ENCODE assay signal across 9 mouse cellular contexts in genomic region chr3:85482636-85483035, GRCm38 (mm10).
DNase-seq lines count a peak whose midpoint lies in the region; ATAC-seq and TF ChIP-seq lines count a peak whose summit lies in the region.
"Had no signal": no experiment of that assay in that cellular context is flagged by ENCODE, and none has a peak within 500 bp of the region (broad histone marks: within the 10 kb centered on the region; RNA-seq: fewer than 3 reads in every experiment).

No protein-coding gene starts in this region.

- H3K36me3 ChIP-seq in heart, postnatal 0 days (replicated peaks; ENCODE audit: control insufficient read depth, insufficient read depth, low read length): no peaks in the 10 kb centered on the region
- no peaks in the 10 kb centered on the region for H3K36me3 ChIP-seq in hindbrain, postnatal 0 days (ENCODE audit: insufficient read depth, low read length)
- H3K36me3 ChIP-seq: limb, embryonic 13.5 days had no signal

- no peaks in the 10 kb centered on the region for H3K27me3 ChIP-seq in heart, postnatal 0 days (ENCODE audit: control insufficient read depth, insufficient read depth, low read length)
- no peaks in the 10 kb centered on the region for H3K27me3 ChIP-seq in hindbrain, postnatal 0 days (ENCODE audit: insufficient read depth, low read length)
- H3K27me3 ChIP-seq: limb, embryonic 13.5 days had no signal

- whole genome bisulfite sequencing in heart, postnatal 0 days: 51% methylated on average over 5 of the region's 5 CpGs
- WGBS in lung, adult 2 months: 36% methylated on average over 5 of the region's 5 CpGs
- 54% methylated on average over 5 of the region's 5 CpGs for WGBS in hindbrain, postnatal 0 days

- no peaks in the 10 kb centered on the region for H3K4me1 ChIP-seq in heart, postnatal 0 days (ENCODE audit: control insufficient read depth, insufficient read depth)
- H3K4me1 ChIP-seq in lung, adult 2 months (ENCODE audit: control insufficient read depth, insufficient read depth, low read length): no peaks in the 10 kb centered on the region
- H3K4me1 ChIP-seq in hindbrain, postnatal 0 days (ENCODE audit: insufficient read depth, low read length): no peaks in the 10 kb centered on the region
- H3K4me1 ChIP-seq: limb, embryonic 13.5 days had no signal

- H3K27ac ChIP-seq in heart, postnatal 0 days (ENCODE audit: low read depth): no peak overlapping the region
- no peak overlapping the region for H3K27ac ChIP-seq in hindbrain, postnatal 0 days
- H3K27ac ChIP-seq: limb, embryonic 13.5 days had no signal

- peak; percentile 69 for ATAC-seq in heart, postnatal 0 days (ENCODE audit: insufficient read depth, low read depth)
- no peak for ATAC-seq in megakaryocyte-erythroid progenitor cell, adult 5-6 weeks (replicated peaks; ENCODE audit: low FRiP score, low TSS enrichment, poor library complexity, severe bottlenecking)
- no peak for ATAC-seq in hindbrain, postnatal 0 days
- no peak for ATAC-seq in activated CD4-positive, CD25-positive, alpha-beta regulatory T cell, adult 4 months

- TF ChIP-seq POLR2A in lung, adult 2 months (IDR thresholded peaks at IDR 0.05; ENCODE audit: borderline replicate concordance, extremely low read depth, low read depth, low read length): no peak

- no peak overlapping the region for H3K9ac ChIP-seq in heart, postnatal 0 days (replicated peaks; ENCODE audit: low read depth, low read length)
- no peak overlapping the region for H3K9ac ChIP-seq in hindbrain, postnatal 0 days (replicated peaks; ENCODE audit: low read length)
- H3K9ac ChIP-seq: limb, embryonic 13.5 days had no signal

- H3K4me3 ChIP-seq in heart, postnatal 0 days (ENCODE audit: low read depth, low read length): no peak overlapping the region
- H3K4me3 ChIP-seq in lung, adult 2 months (replicated peaks; ENCODE audit: extremely low read depth, low read depth, low read length): no peak overlapping the region
- no peak overlapping the region for H3K4me3 ChIP-seq in hindbrain, postnatal 0 days (ENCODE audit: low read length)
- H3K4me3 ChIP-seq: limb, embryonic 13.5 days had no signal

- peak; percentile 29 for DNase-seq in cerebellum, adult 9-10 months
- no peak for DNase-seq in cerebellum, adult 9-11 months
- peak; percentile 24 to 59 for DNase-seq in adrenal gland, adult 18-20 months (ENCODE audit: low spot score in 2 of 2)
- no peak for DNase-seq in heart, postnatal 0 days (ENCODE audit: low spot score)
- DNase-seq in lung, adult 2 months: peak; percentile 7
- DNase-seq in hindbrain, postnatal 0 days (ENCODE audit: low spot score): no peak

- no peak overlapping the region for H3K4me2 ChIP-seq in heart, postnatal 0 days (ENCODE audit: low read depth, low read length)
- H3K4me2 ChIP-seq in hindbrain, postnatal 0 days (ENCODE audit: low read depth, low read length): no peak overlapping the region
- H3K4me2 ChIP-seq: limb, embryonic 13.5 days had no signal

- no peak for TF ChIP-seq EP300 in heart, postnatal 0 days (IDR thresholded peaks at IDR 0.05; ENCODE audit: low read depth)

- no peak for TF ChIP-seq CTCF in heart, postnatal 0 days (IDR thresholded peaks at IDR 0.05; ENCODE audit: low read depth)
- TF ChIP-seq CTCF in lung, adult 2 months (IDR thresholded peaks at IDR 0.05; ENCODE audit: insufficient read depth, low read length): no peak
- TF ChIP-seq CTCF in hindbrain, postnatal 0 days (IDR thresholded peaks at IDR 0.05; ENCODE audit: low read depth): no peak

- 0 out of 2 replicates have a peak, but pooled peaks cover 7% of the 10 kb centered on the region for H3K9me3 ChIP-seq in heart, postnatal 0 days (replicated peaks; ENCODE audit: control insufficient read depth, low read length)
- 0 out of 2 replicates have a peak, but pooled peaks cover 2% of the 10 kb centered on the region for H3K9me3 ChIP-seq in hindbrain, postnatal 0 days (ENCODE audit: low read length)
- H3K9me3 ChIP-seq: limb, embryonic 13.5 days had no signal

Comparison
In these comparisons a context has a peak if more than half of its experiments do, and no peak if none do; other contexts are left out.
1. DNase-seq: peak in cerebellum, adult 9-10 months (single experiment), adrenal gland, adult 18-20 months (2 of 2) and lung, adult 2 months (single experiment); none in cerebellum, adult 9-11 months (single experiment), heart, postnatal 0 days (single experiment) and hindbrain, postnatal 0 days (single experiment).